Mouse (Mus musculus) stomach, embryonic 15.5 days (tissue): ENCODE measurements around the gene Vps16. TPM values are rescaled to one million over a fixed set of nuclear protein-coding genes. Genes with fewer than 3 reads are reported as not detected.

Source experiments
- ATAC-seq: fragments of 200-750 bp; cut with Nextera tagmentation; 2 replicates; pipeline ENCODE4 v1.8.0; 2017; ENCODE audit warnings: low read depth, moderate number of reproducible peaks, moderate TSS enrichment; ENCODE audit not compliant: insufficient read depth, low FRiP score
- H3K27ac ChIP-seq: fragments of 300-500 bp; sonication (generic); 2 replicates; pipeline ENCODE4 v1.5.1; 2015; ENCODE audit warnings: mild to moderate bottlenecking, inconsistent platforms
- H3K27me3 ChIP-seq: fragments of 300-500 bp; sonication (generic); replicated peaks from 2 replicates; pipeline ENCODE4 v1.6.1; 2015; ENCODE audit warnings: inconsistent platforms
- H3K36me3 ChIP-seq: fragments of 300-500 bp; sonication (generic); 2 replicates; pipeline ENCODE4 v1.6.1; 2015; ENCODE audit warnings: inconsistent platforms
- H3K4me1 ChIP-seq: fragments of 300-500 bp; sonication (generic); 2 replicates; pipeline ENCODE4 v1.6.1; 2015; ENCODE audit warnings: inconsistent platforms
- H3K4me2 ChIP-seq: fragments of 300-500 bp; sonication (generic); 2 replicates; pipeline ENCODE4 v1.6.1; 2015; ENCODE audit warnings: mild to moderate bottlenecking, inconsistent platforms
- H3K4me3 ChIP-seq: fragments of 300-500 bp; sonication (generic); replicated peaks from 2 replicates; pipeline ENCODE4 v1.5.1; 2015; ENCODE audit warnings: inconsistent platforms
- H3K9ac ChIP-seq: fragments of 300-500 bp; sonication (generic); 2 replicates; pipeline ENCODE4 v1.6.1; 2015; ENCODE audit warnings: inconsistent platforms
- H3K9me3 ChIP-seq: fragments of 300-500 bp; sonication (generic); 2 replicates; pipeline ENCODE4 v1.6.1; 2016; ENCODE audit warnings: inconsistent platforms
- WGBS: fragments of 180-500 bp; shearing (Covaris S2); methylation state at CpG from one replicate; pipeline ENCODE4 v1.1.7; 2015; 5-methylcytosine and 5-hydroxymethylcytosine counted together
- polyA plus RNA-seq: library from polyadenylated mRNA; unstranded; fragments of >200 nt; fragmentation: Nextera tagmentation; extraction: Ambion mirVana; gene quantifications from 2 replicates; pipeline ENCODE4 v1.2.1, GENCODE M21; 2015

Gene Vps16
- polyA plus RNA-seq, 1 experiment from 2014 or later: 78.8 TPM

- 85% methylated on average over 1 of the region's 1 CpGs for WGBS
- no peak overlapping the region for H3K9ac ChIP-seq
Observed at GRCm38 (mm10) chr2:130400046-130400445, 24.1 kb upstream of the Vps16 start.

DNA sequence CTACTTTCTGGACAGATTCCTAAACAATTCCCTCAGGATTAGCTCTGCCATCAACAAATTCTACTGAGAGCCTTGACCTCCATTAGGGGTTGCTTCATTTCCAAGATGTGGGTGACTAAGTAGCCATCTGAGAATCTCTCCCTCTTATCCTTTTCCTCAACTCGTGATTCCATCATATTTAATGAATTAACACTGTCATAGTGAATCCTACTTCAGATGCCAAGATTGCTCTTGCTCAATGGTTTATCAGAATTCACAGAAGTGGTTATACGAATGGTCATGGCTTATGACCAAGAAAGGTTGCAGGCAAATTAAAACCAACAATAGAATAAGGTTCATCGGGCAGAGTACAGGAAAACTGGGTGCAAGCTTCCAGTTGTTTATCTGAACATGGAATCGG lies 22.2 kb upstream of the Vps16 start:
- Histone ChIP-seq H3K4me3 (no peak overlapping the region), H3K36me3 (no peaks in the 10 kb centered on the region), H3K9ac (no peak overlapping the region), H3K4me1 (no peaks in the 10 kb centered on the region), H3K9me3 (no peaks in the 10 kb centered on the region), H3K27me3 (0 out of 2 replicates have a peak, but pooled peaks cover 3% of the 10 kb centered on the region), H3K4me2 (no peak overlapping the region), H3K27ac (no peak overlapping the region)
- WGBS: 67% methylated on average over 4 of the region's 4 CpGs
- ATAC-seq: no peak

More at GRCm38 (mm10) chr2:130400046-130400445, 24.1 kb upstream of the Vps16 start:
- no peaks in the 10 kb centered on the region for H3K9me3 ChIP-seq
- no peak overlapping the region for H3K4me3 ChIP-seq
- no peaks in the 10 kb centered on the region for H3K4me1 ChIP-seq
- ATAC-seq: no peak
- H3K4me2 ChIP-seq: no peak overlapping the region
- no peak overlapping the region for H3K27ac ChIP-seq
- no peaks in the 10 kb centered on the region for H3K36me3 ChIP-seq
- H3K27me3 ChIP-seq: no peaks in the 10 kb centered on the region

DNA sequence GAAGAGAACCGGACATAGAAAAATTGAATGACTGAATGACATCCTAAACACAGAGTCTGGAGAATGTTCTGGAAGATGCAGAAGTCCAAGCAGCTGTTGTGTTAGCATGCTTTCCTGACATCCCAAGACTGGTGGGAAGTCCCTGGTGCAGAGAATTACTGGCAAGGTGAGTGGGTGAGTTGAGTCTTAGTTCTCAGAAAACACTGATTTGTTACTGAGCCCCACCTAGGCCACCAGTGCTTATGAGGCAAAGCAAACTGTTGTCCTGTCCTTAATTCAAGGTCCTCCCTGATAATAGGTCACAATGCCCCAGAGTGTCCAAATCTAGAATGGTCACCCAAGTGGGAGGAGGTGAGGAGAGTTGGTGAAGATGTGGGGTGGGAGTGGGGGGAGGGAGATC lies 19.2 kb upstream of the Vps16 start, which contains the start of the genes Gm28372 and 1700020A23Rik:
TSS of gene Gm28372 (plus strand) at position 301 of the 400 bp plus-strand sequence.
TSS of gene 1700020A23Rik (plus strand) at position 321 of the 400 bp plus-strand sequence.
- Histone ChIP-seq H3K27ac (no peak within 1 kb of the TSS), H3K4me3 (no peak within 1 kb of the TSS), H3K27me3 (0 out of 2 replicates have a peak, but pooled peaks cover 3% of the 10 kb centered on the region), H3K36me3 (no peaks in the 10 kb centered on the region), H3K4me1 (no peaks in the 10 kb centered on the region), H3K4me2 (no peak within 1 kb of the TSS), H3K9me3 (no peaks in the 10 kb centered on the region), H3K9ac (no peak within 1 kb of the TSS)
- WGBS: 84% methylated on average over 1 of the region's 1 CpGs
- ATAC-seq: no peak

GRCm38 (mm10) chr2:130406178-130406577 lies 18.0 kb upstream of the Vps16 start, which contains the start of gene Tmem239:
TSS of gene Tmem239 (plus strand) at chr2:130406478.
- 89% methylated on average over 2 of the region's 2 CpGs for WGBS
- Histone ChIP-seq H3K9ac (no peak within 1 kb of the TSS), H3K36me3 (no peaks in the 10 kb centered on the region), H3K4me2 (no peak within 1 kb of the TSS), H3K27me3 (0 out of 2 replicates have a peak, but pooled peaks cover 3% of the 10 kb centered on the region), H3K4me1 (no peaks in the 10 kb centered on the region), H3K27ac (no peak within 1 kb of the TSS), H3K4me3 (no peak within 1 kb of the TSS), H3K9me3 (no peaks in the 10 kb centered on the region)
- ATAC-seq: no peak

- 0 out of 2 replicates have a peak, but pooled peaks cover 3% of the 10 kb centered on the region for H3K27me3 ChIP-seq
- no peak overlapping the region for H3K27ac ChIP-seq
- H3K36me3 ChIP-seq: no peaks in the 10 kb centered on the region
- no peak overlapping the region for H3K4me3 ChIP-seq
- WGBS: 14% methylated on average over 6 of the region's 6 CpGs
- H3K9ac ChIP-seq: no peak overlapping the region
- H3K4me1 ChIP-seq: no peaks in the 10 kb centered on the region
- no peak overlapping the region for H3K4me2 ChIP-seq
- ATAC-seq: no peak
- H3K9me3 ChIP-seq: no peaks in the 10 kb centered on the region
Observed at GRCm38 (mm10) chr2:130408194-130408593, 15.9 kb upstream of the Vps16 start.

- Histone ChIP-seq H3K9me3 (no peaks in the 10 kb centered on the region), H3K9ac (no peak overlapping the region), H3K27me3 (0 out of 2 replicates have a peak, but pooled peaks cover under 1% of the 10 kb centered on the region), H3K4me2 (no peak overlapping the region), H3K36me3 (no peaks in the 10 kb centered on the region), H3K27ac (no peak overlapping the region), H3K4me3 (no peak overlapping the region), H3K4me1 (no peaks in the 10 kb centered on the region)
- WGBS: 38% methylated on average over 16 of the region's 16 CpGs
- ATAC-seq: peak; percentile 68
Observed at GRCm38 (mm10) chr2:130411558-130412495, 12.3 kb upstream of the Vps16 start.

DNA sequence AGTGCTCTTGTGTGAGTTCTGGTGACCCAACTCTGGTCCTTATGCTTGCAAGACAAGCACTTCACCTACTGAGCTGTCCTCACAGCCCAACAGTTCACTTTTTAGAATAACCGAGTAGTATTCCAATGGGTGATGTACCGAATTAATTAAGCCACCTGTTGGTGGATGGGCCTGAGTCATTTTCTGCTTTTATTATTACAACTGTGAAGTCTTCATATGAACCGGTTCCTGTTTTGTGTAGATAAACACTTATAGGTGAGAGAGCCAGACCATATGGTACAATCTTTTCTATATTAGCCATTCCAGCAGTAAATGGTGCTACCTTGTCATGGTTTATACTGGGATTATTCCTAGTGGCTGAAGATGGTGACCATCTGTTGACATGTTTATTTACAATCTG lies 11.4 kb upstream of the Vps16 start:
- ATAC-seq: no peak
- Histone ChIP-seq H3K4me3 (no peak overlapping the region), H3K27me3 (no peaks in the 10 kb centered on the region), H3K9ac (no peak overlapping the region), H3K4me2 (no peak overlapping the region), H3K9me3 (no peaks in the 10 kb centered on the region), H3K36me3 (no peaks in the 10 kb centered on the region), H3K4me1 (no peaks in the 10 kb centered on the region), H3K27ac (no peak overlapping the region)
- 74% methylated on average over 3 of the region's 3 CpGs for WGBS

GRCm38 (mm10) chr2:130414094-130414856 lies 9.9 kb upstream of the Vps16 start:
- no peak overlapping the region for H3K9ac ChIP-seq
- no peaks in the 10 kb centered on the region for H3K9me3 ChIP-seq
- no peaks in the 10 kb centered on the region for H3K4me1 ChIP-seq
- no peak for ATAC-seq
- no peak overlapping the region for H3K27ac ChIP-seq
- 72% methylated on average over 6 of the region's 6 CpGs for WGBS
- H3K36me3 ChIP-seq: no peaks in the 10 kb centered on the region
- no peaks in the 10 kb centered on the region for H3K27me3 ChIP-seq
- H3K4me3 ChIP-seq: no peak overlapping the region
- no peak overlapping the region for H3K4me2 ChIP-seq

DNA sequence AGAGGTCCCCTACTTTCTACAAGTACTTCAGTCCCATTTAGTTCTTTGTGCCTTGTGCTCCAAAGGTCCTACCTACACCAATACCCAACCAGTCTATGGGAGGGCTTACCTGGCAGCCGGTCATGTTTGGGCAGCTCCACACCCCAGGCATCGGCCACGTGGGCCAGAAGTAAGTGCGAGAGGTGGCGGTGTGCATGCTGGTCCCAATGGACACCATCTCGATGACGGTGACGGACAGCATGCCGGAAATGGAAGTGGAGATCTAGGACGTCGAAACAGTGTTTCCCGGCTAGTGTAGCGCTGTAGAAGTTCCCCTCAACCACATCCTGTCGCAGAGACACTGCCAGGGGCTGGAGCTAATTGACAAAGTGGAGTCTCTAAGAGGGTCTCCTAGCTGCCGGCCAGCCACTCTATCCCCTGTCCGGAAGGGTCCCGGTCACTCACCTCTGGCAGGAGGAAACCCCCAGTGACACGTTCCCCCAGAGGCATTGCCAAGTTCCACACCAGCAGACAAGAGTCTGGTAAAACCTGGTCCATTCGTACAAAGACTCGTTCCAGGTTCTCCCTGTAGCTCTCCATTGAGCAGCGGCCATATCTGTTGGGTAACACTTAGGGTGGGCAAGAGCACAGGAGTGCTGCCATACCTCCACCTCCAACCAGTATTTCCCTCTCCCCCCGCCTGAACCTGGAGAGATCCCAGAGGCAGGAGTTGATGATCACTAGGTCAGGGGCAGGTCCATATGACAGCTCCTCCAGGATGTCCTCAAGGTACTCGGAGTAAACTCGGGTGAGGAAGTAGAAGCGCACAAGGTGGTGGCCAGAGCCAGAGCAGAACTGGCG lies 2.1 kb upstream of the Vps16 start:
- Histone ChIP-seq H3K9me3 (no peaks in the 10 kb centered on the region), H3K27ac (no peak overlapping the region), H3K4me2 (no peak overlapping the region), H3K4me1 (peaks cover 9% of the 10 kb centered on the region), H3K36me3 (no peaks in the 10 kb centered on the region), H3K9ac (no peak overlapping the region), H3K4me3 (no peak overlapping the region), H3K27me3 (no peaks in the 10 kb centered on the region)
- 96% methylated on average over 26 of the region's 26 CpGs for WGBS
- no peak for ATAC-seq

GRCm38 (mm10) chr2:130423397-130424125 lies 578 bp upstream of the Vps16 start:
- H3K4me2 ChIP-seq: peak overlapping the region; percentile 95

More at GRCm38 (mm10) chr2:130423397-130424125, 578 bp upstream of the Vps16 start:
- WGBS: 14% methylated on average over 49 of the region's 49 CpGs
- peak; percentile 51 for ATAC-seq
- no peaks in the 10 kb centered on the region for H3K9me3 ChIP-seq
- H3K27me3 ChIP-seq: no peaks in the 10 kb centered on the region
- H3K27ac ChIP-seq: peak overlapping the region; percentile 93
- peak overlapping the region; percentile 84 for H3K4me3 ChIP-seq
- no peaks in the 10 kb centered on the region for H3K36me3 ChIP-seq
- H3K4me1 ChIP-seq: peaks cover 9% of the 10 kb centered on the region
- H3K9ac ChIP-seq: peak overlapping the region; percentile 69
